Mouse (Mus musculus) hindbrain, embryonic 16.5 days (tissue): ENCODE results near the gene Ddr2. TPM values are rescaled to one million over a fixed set of nuclear protein-coding genes. Genes with fewer than 3 reads are reported as not detected.

Experiments used
- ATAC-seq: fragments of 200-750 bp; cut with Nextera tagmentation; 2 replicates; pipeline ENCODE4 v1.8.0; 2017; ENCODE audit warnings: moderate TSS enrichment, moderate library complexity
- H3K27ac ChIP-seq: fragments of 300-500 bp; sonication (generic); 2 replicates; pipeline ENCODE4 v1.5.1; 2014; ENCODE audit warnings: low read depth, mild to moderate bottlenecking, control low read depth, low read length, moderate library complexity
- H3K27me3 ChIP-seq: fragments of 300-500 bp; sonication (generic); replicated peaks from 2 replicates; pipeline ENCODE4 v1.6.1; 2014; ENCODE audit warnings: low read length; ENCODE audit not compliant: control insufficient read depth, insufficient read depth
- H3K36me3 ChIP-seq: fragments of 300-500 bp; sonication (generic); 2 replicates; pipeline ENCODE4 v1.6.1; 2014; ENCODE audit warnings: mild to moderate bottlenecking, low read length, moderate library complexity, mixed read lengths; ENCODE audit not compliant: control insufficient read depth, insufficient read depth
- H3K4me1 ChIP-seq: fragments of 300-500 bp; sonication (generic); 2 replicates; pipeline ENCODE4 v1.6.1; 2014; ENCODE audit warnings: low read depth, low read length; ENCODE audit not compliant: control insufficient read depth, insufficient read depth
- H3K4me2 ChIP-seq: fragments of 300-500 bp; sonication (generic); 2 replicates; pipeline ENCODE4 v1.6.1; 2014; ENCODE audit warnings: mild to moderate bottlenecking, low read length, control low read depth, moderate library complexity
- H3K4me3 ChIP-seq: fragments of 300-500 bp; sonication (generic); 2 replicates; pipeline ENCODE4 v1.5.1; 2014; ENCODE audit warnings: mild to moderate bottlenecking, low read length, control low read depth, moderate library complexity
- H3K9ac ChIP-seq: fragments of 300-500 bp; sonication (generic); 2 replicates; pipeline ENCODE4 v1.6.1; 2014; ENCODE audit warnings: low read depth, mild to moderate bottlenecking, control low read depth, low read length, moderate library complexity
- H3K9me3 ChIP-seq: fragments of 300-500 bp; sonication (generic); 2 replicates; pipeline ENCODE4 v1.6.1; 2014; ENCODE audit warnings: mild to moderate bottlenecking, low read length, moderate library complexity; ENCODE audit not compliant: control insufficient read depth
- WGBS: fragments of 180-500 bp; shearing (Covaris S2); extraction: QIAGEN DNeasy Blood & Tissue Kit; methylation state at CpG from one replicate; pipeline ENCODE4 v1.1.7; 2014; 5-methylcytosine and 5-hydroxymethylcytosine counted together
- polyA plus RNA-seq: library from polyadenylated mRNA; unstranded; fragments of >200 nt; fragmentation: Nextera tagmentation; extraction: Ambion mirVana; gene quantifications from 2 replicates; pipeline ENCODE4 v1.2.1, GENCODE M21; 2015

Ddr2 gene
- polyA plus RNA-seq, 1 experiment from 2014 or later = 7.7 TPM

DNA sequence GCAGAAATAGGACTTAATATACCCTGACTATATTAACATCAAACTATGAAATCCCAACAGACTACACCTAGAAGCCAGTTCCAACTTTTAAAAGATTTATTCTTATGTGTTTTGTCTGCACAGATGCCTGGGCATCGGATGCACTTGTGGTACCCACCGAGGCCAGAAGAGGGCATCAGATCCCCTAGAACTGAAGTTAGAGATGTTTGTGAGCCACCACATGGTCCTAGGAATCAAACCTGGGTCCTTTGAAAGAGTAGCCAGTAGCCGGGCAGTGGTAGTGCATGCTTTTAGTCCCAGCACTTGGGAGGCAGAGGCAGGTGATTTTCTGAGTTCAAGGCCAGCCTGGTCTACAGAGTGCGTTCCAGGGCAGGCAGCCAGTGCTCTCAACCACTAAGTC lies 159.9 kb downstream of the Ddr2 start:
- 91% methylated on average over 4 of the region's 4 CpGs for WGBS
- peaks cover 29% of the 10 kb centered on the region for H3K36me3 ChIP-seq
- H3K27ac ChIP-seq = no peak overlapping the region
- H3K4me1 ChIP-seq = no peaks in the 10 kb centered on the region
- H3K9ac ChIP-seq = no peak overlapping the region
- H3K4me3 ChIP-seq = no peak overlapping the region
- no peak overlapping the region for H3K4me2 ChIP-seq
- no peak for ATAC-seq
- H3K27me3 ChIP-seq = no peaks in the 10 kb centered on the region
- H3K9me3 ChIP-seq = peaks cover 2% of the 10 kb centered on the region; the same call in 1 of the 2 replicates

DNA sequence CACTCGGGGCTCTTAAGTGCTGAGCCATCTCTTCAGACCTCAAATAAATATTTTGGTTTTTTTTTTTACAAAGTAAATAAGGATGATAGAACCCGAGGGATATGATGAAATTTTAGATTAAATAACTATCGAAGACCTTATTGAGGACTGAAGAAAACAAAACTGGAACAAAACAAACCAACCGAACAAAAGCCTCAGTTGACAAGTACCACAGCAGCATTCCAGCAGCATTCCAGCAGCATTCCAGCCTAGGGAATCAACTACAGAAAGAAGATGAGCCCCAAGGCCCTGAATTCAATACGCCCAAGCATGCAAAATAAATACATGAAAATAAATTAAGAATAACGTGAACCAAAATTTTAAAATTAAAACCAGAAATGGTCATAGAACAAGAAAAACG lies 160.6 kb downstream of the Ddr2 start:
- Histone ChIP-seq H3K4me2 (no peak overlapping the region), H3K9ac (no peak overlapping the region), H3K36me3 (peaks cover 22% of the 10 kb centered on the region), H3K4me1 (no peaks in the 10 kb centered on the region), H3K27me3 (no peaks in the 10 kb centered on the region), H3K9me3 (peaks cover 3% of the 10 kb centered on the region), H3K27ac (no peak overlapping the region), H3K4me3 (no peak overlapping the region)
- no peak for ATAC-seq
- 75% methylated on average over 7 of the region's 7 CpGs for WGBS

GRCm38 (mm10) chr1:169948866-169949265 lies 161.7 kb downstream of the Ddr2 start:
- no peak overlapping the region for H3K9ac ChIP-seq
- no peak for ATAC-seq
- H3K4me1 ChIP-seq = no peaks in the 10 kb centered on the region
- H3K27ac ChIP-seq = no peak overlapping the region
- no peak overlapping the region for H3K4me3 ChIP-seq
- H3K9me3 ChIP-seq = peaks cover 5% of the 10 kb centered on the region
- H3K36me3 ChIP-seq = peaks cover 13% of the 10 kb centered on the region
- whole genome bisulfite sequencing = 71% methylated on average over 7 of the region's 7 CpGs
- H3K4me2 ChIP-seq = no peak overlapping the region
- no peaks in the 10 kb centered on the region for H3K27me3 ChIP-seq

DNA sequence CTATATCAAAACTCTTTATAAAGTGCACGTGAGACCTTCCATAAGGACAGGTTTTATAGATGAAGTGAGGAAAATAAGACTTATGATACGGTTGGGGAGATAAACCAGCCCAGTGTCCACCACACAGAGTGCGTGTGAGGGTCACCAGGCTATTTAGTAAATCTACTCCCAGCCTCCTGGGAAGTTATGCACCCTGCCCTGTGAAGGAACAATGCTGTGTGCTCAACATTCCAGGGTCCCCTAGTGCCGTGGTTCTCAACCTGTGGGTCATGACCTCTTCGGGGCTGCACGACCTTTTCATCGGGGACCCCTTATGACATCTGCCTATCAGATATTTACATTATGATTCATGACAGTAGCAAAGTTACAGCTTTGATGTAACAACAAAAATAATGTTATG lies 162.3 kb downstream of the Ddr2 start:
- H3K4me1 ChIP-seq = no peaks in the 10 kb centered on the region
- 71% methylated on average over 7 of the region's 7 CpGs for WGBS
- peaks cover 5% of the 10 kb centered on the region for H3K9me3 ChIP-seq

DNA sequence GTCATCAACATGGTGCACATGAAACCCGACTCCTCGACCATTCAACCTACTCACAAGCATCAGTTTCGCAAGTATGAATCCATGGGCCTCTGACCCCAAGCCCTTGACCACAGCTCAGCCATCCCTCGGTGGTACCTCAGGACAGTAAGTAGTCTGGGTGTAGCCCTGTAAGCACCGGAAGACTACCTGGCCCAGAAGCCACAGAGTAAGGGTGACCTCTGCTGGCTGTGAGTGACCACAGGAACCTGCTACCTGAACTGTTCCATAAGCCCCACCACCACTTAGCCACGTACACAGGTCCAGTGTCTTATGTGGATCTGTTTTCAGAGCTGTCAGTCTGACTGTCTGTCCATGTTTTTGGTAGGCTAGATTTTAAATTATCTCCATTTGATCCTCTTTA lies 162.9 kb downstream of the Ddr2 start:
- peaks cover 5% of the 10 kb centered on the region for H3K9me3 ChIP-seq
- 86% methylated on average over 6 of the region's 6 CpGs for WGBS
- ATAC-seq = no peak
- H3K27me3 ChIP-seq = no peaks in the 10 kb centered on the region
- H3K4me3 ChIP-seq = no peak overlapping the region
- peaks cover 9% of the 10 kb centered on the region for H3K36me3 ChIP-seq
- H3K4me1 ChIP-seq = no peaks in the 10 kb centered on the region
- H3K9ac ChIP-seq = no peak overlapping the region
- no peak overlapping the region for H3K27ac ChIP-seq
- H3K4me2 ChIP-seq = no peak overlapping the region

More for the DNA sequence above, 162.3 kb downstream of the Ddr2 start:
- no peak overlapping the region for H3K27ac ChIP-seq
- no peak overlapping the region for H3K4me2 ChIP-seq
- H3K9ac ChIP-seq = no peak overlapping the region
- peaks cover 13% of the 10 kb centered on the region for H3K36me3 ChIP-seq
- H3K27me3 ChIP-seq = no peaks in the 10 kb centered on the region
- H3K4me3 ChIP-seq = no peak overlapping the region
- no peak for ATAC-seq

DNA sequence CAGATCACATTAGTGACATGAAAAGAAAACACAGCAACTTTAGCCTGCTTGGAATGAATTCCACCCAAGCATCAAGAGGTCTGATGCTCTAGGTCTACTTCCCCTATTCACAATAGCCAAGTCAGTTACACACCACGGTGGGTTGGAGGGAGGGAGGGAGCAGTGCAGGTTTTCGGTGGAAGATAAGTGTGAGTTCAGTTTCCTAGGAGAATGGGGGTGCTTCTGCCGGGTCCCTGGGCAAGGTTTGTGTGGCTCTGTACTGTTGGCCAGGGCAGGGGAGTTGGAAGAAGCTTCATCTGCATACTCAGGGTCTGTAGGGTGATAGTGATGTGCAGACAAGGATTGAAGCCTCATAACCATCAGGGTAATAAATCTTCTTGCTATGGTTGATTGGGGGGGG lies 164.6 kb downstream of the Ddr2 start:
- WGBS = 71% methylated on average over 3 of the region's 3 CpGs
- Histone ChIP-seq H3K27me3 (no peaks in the 10 kb centered on the region), H3K9ac (no peak overlapping the region), H3K4me2 (no peak overlapping the region), H3K27ac (no peak overlapping the region), H3K4me1 (no peaks in the 10 kb centered on the region), H3K4me3 (no peak overlapping the region), H3K9me3 (peaks cover 5% of the 10 kb centered on the region), H3K36me3 (0 out of 2 replicates have a peak, but pooled peaks cover 3% of the 10 kb centered on the region)
- no peak for ATAC-seq

- Histone ChIP-seq H3K9me3 (no peaks in the 10 kb centered on the region), H3K4me1 (peaks cover 4% of the 10 kb centered on the region), H3K36me3 (no peaks in the 10 kb centered on the region), H3K4me3 (no peak overlapping the region), H3K27ac (no peak overlapping the region), H3K27me3 (no peaks in the 10 kb centered on the region), H3K4me2 (no peak overlapping the region), H3K9ac (no peak overlapping the region)
- WGBS = 8% methylated on average over 2 of the region's 2 CpGs
- no peak for ATAC-seq
Measured at GRCm38 (mm10) chr1:169939345-169939744, 171.2 kb downstream of the Ddr2 start.

GRCm38 (mm10) chr1:169934005-169934725 lies 176.4 kb downstream of the Ddr2 start:
- 19% methylated on average over 16 of the region's 16 CpGs for WGBS
- H3K36me3 ChIP-seq = no peaks in the 10 kb centered on the region
- peak overlapping the region; percentile 69 for H3K27ac ChIP-seq
- peak overlapping the region; percentile 33 for H3K4me3 ChIP-seq
- no peaks in the 10 kb centered on the region for H3K27me3 ChIP-seq
- H3K4me2 ChIP-seq = peak overlapping the region; percentile 55
- H3K4me1 ChIP-seq = peaks cover 9% of the 10 kb centered on the region
- peak overlapping the region; percentile 50 for H3K9ac ChIP-seq
- ATAC-seq = peak; percentile 88
- H3K9me3 ChIP-seq = no peaks in the 10 kb centered on the region

DNA sequence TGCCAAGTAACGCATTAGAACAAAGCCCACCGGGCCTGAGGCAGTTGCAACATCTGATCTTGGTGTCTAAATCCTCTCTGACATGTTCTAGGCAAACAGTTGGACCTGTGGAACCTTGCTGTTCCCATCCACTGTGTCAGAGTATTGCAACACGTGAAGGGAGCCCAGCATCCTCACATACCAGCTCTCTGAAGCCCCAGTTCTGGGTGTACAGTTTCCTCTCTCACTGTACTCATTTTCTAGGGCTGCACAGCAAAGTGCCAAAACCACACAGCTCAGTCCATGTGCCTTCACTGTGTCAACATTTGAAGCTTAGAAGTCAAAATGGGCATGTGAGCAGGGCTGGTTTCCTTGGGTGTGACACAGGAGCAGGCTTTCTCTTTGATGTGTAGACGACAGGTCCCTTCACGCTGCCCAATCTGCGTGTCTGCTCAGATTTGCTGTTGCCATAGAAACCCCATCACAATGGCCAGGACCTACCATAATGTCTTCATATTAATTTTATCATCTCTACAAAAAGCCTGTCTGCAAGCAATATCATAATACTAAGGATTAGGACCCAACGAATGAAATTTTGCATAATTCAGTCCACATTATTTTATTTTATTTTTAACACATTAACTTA lies 178.3 kb downstream of the Ddr2 start:
- Histone ChIP-seq H3K4me3 (no peak overlapping the region), H3K27ac (no peak overlapping the region), H3K4me2 (peak overlapping the region; percentile 21), H3K4me1 (peaks cover 9% of the 10 kb centered on the region), H3K36me3 (no peaks in the 10 kb centered on the region), H3K9ac (no peak overlapping the region), H3K27me3 (no peaks in the 10 kb centered on the region), H3K9me3 (no peaks in the 10 kb centered on the region)
- 57% methylated on average over 7 of the region's 7 CpGs for WGBS
- no peak for ATAC-seq
